Mouse (Mus musculus) limb, embryonic 11.5 days (tissue): ENCODE data around the gene Gm6205. TPM values are rescaled to one million over a fixed set of nuclear protein-coding genes. Genes with fewer than 3 reads are reported as not detected.
"Not testable (repeated sequence)": the region's sequence is repeated elsewhere in the genome, so short reads cannot be mapped to it uniquely, and the experiment has no call there.

Source experiments
- ATAC-seq: fragments of 200-750 bp; cut with Nextera tagmentation; 2 replicates; pipeline ENCODE4 v1.8.0; 2017; ENCODE audit warnings: low read depth; ENCODE audit not compliant: insufficient number of reproducible peaks, low FRiP score, low TSS enrichment
- DNase-seq: peaks from one replicate; pipeline ENCODE4 v3.0.0-alpha.2; 2015; ENCODE audit warnings: low spot score
- H3K27ac ChIP-seq: fragments of 300-500 bp; sonication (generic); replicated peaks from 2 replicates; pipeline ENCODE4 v1.5.1; 2014; ENCODE audit warnings: low read depth, mild to moderate bottlenecking, low read length
- H3K27me3 ChIP-seq: fragments of 300-500 bp; sonication (generic); 2 replicates; pipeline ENCODE4 v1.6.1; 2014; ENCODE audit warnings: mild to moderate bottlenecking, low read length, mixed read lengths; ENCODE audit not compliant: control insufficient read depth, insufficient read depth
- H3K36me3 ChIP-seq: fragments of 300-500 bp; sonication (generic); 2 replicates; pipeline ENCODE4 v1.6.1; 2014; ENCODE audit warnings: mild to moderate bottlenecking, low read length, moderate library complexity, mixed read lengths; ENCODE audit not compliant: control insufficient read depth, insufficient read depth
- H3K4me1 ChIP-seq: fragments of 300-500 bp; sonication (generic); 2 replicates; pipeline ENCODE4 v1.6.1; 2014; ENCODE audit warnings: low read length, mixed read lengths; ENCODE audit not compliant: control insufficient read depth, insufficient read depth
- H3K4me2 ChIP-seq: fragments of 300-500 bp; sonication (generic); 2 replicates; pipeline ENCODE4 v1.6.1; 2014; ENCODE audit warnings: low read depth, mild to moderate bottlenecking, moderate library complexity; ENCODE audit not compliant: severe bottlenecking
- H3K4me3 ChIP-seq: fragments of 300-500 bp; sonication (generic); 2 replicates; pipeline ENCODE4 v1.5.1; 2014; ENCODE audit warnings: low read depth, low read length
- H3K9ac ChIP-seq: fragments of 300-500 bp; sonication (generic); 2 replicates; pipeline ENCODE4 v1.6.1; 2014; ENCODE audit warnings: mild to moderate bottlenecking, low read length
- H3K9me3 ChIP-seq: fragments of 300-500 bp; sonication (generic); 2 replicates; pipeline ENCODE4 v1.6.1; 2016; ENCODE audit warnings: low read length; ENCODE audit not compliant: control insufficient read depth
- WGBS: fragments of 180-500 bp; shearing (Covaris S2); extraction: QIAGEN DNeasy Blood & Tissue Kit; methylation state at CpG from one replicate; pipeline ENCODE4 v1.1.7; 2014; 5-methylcytosine and 5-hydroxymethylcytosine counted together
- polyA plus RNA-seq: library from polyadenylated mRNA; unstranded; fragments of >200 nt; fragmentation: Nextera tagmentation; extraction: Ambion mirVana; gene quantifications from 2 replicates; pipeline ENCODE4 v1.2.1, GENCODE M21; 2014

Gm6205 gene
- not detected in 2 replicates for polyA plus RNA-seq

DNA sequence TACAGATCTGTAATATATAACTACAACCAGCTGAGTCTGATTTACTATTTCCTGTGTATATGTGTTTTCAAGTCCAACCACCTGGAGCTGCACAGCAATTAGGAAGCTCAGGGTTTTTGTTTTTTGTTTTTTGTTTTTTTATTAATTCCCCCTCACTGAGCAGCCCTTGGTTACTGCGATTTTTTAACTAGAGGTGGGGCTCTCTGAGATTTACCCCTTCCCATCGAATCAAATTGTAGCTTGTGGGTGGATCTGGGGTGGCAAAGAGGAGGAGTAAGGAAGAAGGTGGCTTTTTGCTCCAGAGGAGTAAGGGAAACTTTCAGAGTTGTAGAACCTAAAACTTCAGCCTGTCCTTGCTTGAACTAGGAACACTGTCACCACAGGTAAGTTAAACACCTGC, at the start of gene Gm6205:
Gm6205 (plus strand) TSS at position 301 of the 400 bp plus-strand sequence.
- not testable (repeated sequence) for H3K9me3 ChIP-seq, H3K4me2 ChIP-seq, DNase-seq, H3K36me3 ChIP-seq, H3K27me3 ChIP-seq, H3K4me3 ChIP-seq, ATAC-seq, H3K27ac ChIP-seq, H3K4me1 ChIP-seq, H3K9ac ChIP-seq
- no CpG with 5 or more reads among the region's 2 CpGs for WGBS

GRCm38 (mm10) chr5:94616242-94616641, 31.9 kb upstream of the Gm6205 start, which contains the start of gene Gm3147:
TSS of gene Gm3147 (minus strand) at chr5:94616342.
- H3K9ac ChIP-seq, ATAC-seq, H3K4me1 ChIP-seq, H3K27me3 ChIP-seq, H3K36me3 ChIP-seq, H3K4me2 ChIP-seq, H3K4me3 ChIP-seq, H3K9me3 ChIP-seq, H3K27ac ChIP-seq, DNase-seq: not testable (repeated sequence)
- WGBS, result no CpG with 5 or more reads among the region's 1 CpGs

- H3K9ac ChIP-seq, H3K27me3 ChIP-seq, H3K4me2 ChIP-seq, H3K4me3 ChIP-seq, H3K27ac ChIP-seq, H3K9me3 ChIP-seq, H3K36me3 ChIP-seq, ATAC-seq, DNase-seq, H3K4me1 ChIP-seq: not testable (repeated sequence)
- no CpG with 5 or more reads among the region's 2 CpGs for WGBS
These were observed 24.5 kb upstream of the Gm6205 start, which contains the start of gene Gm6509 for GRCm38 (mm10) chr5:94623679-94624078. TSS of gene Gm6509 (plus strand) at chr5:94623979.

Other genes with a start within 250 kb of the Gm6205 start
- gene Gm7682, start 202.6 kb upstream of the Gm6205 start, polyA plus RNA-seq, result not detected in 2 replicates
- gene Gm3139, start 122.1 kb upstream of the Gm6205 start, polyA plus RNA-seq, result not detected in 2 replicates
- not detected in 2 replicates for gene Gm3147, start 32.0 kb upstream of the Gm6205 start, polyA plus RNA-seq
- gene Gm6509, start 24.4 kb upstream of the Gm6205 start, polyA plus RNA-seq, result not detected in 2 replicates
- gene Gm3183, start 217.1 kb downstream of the Gm6205 start, polyA plus RNA-seq, result not detected in 2 replicates